Mouse (Mus musculus): ENCODE results near the gene Pip5k1b.

The Pip5k1b gene

DNA sequence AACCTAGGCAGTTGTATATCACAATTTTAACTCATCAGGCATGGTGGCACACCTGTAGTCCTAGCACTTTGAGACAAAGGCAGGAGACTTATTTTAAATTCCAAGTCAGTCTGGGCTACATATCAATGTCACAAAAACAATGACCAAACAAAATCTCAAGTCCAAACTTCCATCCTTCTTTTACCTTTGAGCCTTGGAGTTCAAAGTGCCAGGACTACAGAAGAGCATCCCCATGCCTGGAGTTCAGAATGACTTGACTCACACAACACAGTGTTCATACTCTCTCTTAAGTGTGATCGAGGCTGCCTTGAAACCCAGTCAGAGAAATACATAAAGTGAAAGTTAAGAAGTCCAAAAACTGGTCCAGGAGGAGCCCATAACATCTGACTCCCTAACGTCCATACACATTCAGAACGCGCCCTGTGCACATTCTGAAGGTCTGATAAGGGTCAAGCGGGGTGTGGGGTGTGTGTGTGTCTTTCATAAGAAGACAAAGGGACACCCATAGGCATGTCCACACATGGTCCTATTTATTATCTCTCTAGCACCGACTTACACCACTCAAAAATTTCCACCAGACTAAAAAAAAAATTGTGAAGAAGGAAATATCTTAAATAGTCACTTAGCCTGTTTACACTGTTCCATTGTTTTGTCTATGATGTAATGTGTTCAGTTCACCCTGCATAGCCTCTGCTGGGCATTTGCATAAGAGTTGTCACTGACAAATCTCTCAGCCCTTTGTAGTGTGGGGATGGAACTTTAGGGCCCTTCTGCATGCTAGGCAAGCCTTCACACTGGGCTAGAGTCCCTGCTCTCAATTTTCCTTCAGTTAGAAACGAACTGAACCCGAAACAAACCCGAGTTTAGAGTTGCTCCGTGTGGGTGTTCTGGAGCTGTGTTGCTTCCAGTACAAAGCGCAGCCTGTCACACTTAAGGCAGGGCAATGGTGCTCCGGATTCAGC is 296.0 kb downstream of the Pip5k1b start:
- no peak for DNase-seq (ENCODE audit: low read depth)

GRCm38 (mm10) chr19:24258368-24258767 is 297.3 kb downstream of the Pip5k1b start:
- no peak for DNase-seq (ENCODE audit: low read depth)

GRCm38 (mm10) chr19:24257962-24258361 is 297.7 kb downstream of the Pip5k1b start:
- DNase-seq (ENCODE audit: low read depth): no peak

DNA sequence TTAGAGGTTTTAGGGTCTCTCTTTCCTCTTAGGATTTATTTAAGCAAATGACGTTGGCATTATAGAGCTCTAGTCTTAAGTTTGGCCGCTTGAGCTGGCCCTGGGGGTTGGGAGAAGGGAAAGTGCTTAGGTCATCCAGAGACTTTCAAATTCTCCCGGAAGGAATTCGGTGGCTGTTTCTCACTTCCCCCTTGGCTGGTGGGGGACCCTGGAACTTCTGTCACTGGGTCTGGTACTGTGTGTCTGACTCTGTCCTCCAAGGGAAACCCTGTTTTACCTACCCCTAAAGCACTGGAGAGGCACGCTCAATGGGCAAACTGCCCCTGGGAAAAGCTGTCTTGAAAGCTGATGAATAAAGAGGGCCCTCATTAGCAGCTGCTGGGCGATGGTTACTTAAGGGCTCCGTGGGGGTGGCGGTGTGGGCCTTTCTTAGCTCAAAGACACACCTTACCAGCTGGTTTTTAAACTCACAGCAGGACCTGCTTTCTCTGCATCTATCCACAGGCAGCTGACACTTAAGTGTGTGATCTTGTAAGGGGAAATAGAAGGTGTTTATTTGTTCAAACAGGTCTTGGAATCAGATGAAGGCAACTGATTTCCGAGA is 301.9 kb downstream of the Pip5k1b start:
- no peak for DNase-seq (ENCODE audit: low read depth)

GRCm38 (mm10) chr19:24251869-24252268 is 303.8 kb downstream of the Pip5k1b start:
- DNase-seq (ENCODE audit: low read depth): no peak

Data from 416B (cell line).